Mouse (Mus musculus) layer of hippocampus, postnatal 25 days (tissue): Measurements from ENCODE around the gene Olfr305. TPM values are rescaled to one million over a fixed set of nuclear protein-coding genes. Genes with fewer than 3 reads are reported as not detected.
"Not testable (repeated sequence)": the region's sequence is repeated elsewhere in the genome, so short reads cannot be mapped to it uniquely, and the experiment has no call there.

Experiments used
- DNase-seq, 2 experiments: peaks; one replicate each; pipeline ENCODE4 v3.0.0; 2022; ENCODE audit warnings: mixed read lengths in 2 of 2, low spot score in 1 of 2; ENCODE audit errors: extremely low spot score in 1 of 2
- total RNA-seq, 2 experiments: library from RNA; stranded (reverse); gene quantifications; 2 replicates each; pipeline ENCODE4 v1.2.3; 2021

The Olfr305 gene
- not detected for total RNA-seq

DNA sequence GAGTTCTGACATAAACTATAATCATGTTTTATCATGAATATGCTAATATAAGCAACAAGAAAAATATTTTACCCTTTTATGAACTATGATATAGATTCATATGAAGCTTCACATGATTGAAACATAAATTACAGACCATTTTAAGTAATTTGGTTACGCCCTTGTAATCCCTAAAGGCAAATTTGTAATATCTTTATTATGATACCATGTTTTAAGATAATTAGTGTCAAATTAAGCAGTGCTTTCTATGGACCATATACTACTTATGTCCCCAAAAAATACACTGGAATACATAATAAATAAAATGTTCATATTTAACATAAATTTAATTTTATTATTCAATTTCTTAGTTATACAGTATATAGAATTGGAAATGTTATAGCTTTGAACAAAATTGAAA lies at the start of gene Olfr305:
Gene Olfr305, minus strand, starts transcription at position 101 of the 400 bp plus-strand sequence.
- no peak for DNase-seq

DNA sequence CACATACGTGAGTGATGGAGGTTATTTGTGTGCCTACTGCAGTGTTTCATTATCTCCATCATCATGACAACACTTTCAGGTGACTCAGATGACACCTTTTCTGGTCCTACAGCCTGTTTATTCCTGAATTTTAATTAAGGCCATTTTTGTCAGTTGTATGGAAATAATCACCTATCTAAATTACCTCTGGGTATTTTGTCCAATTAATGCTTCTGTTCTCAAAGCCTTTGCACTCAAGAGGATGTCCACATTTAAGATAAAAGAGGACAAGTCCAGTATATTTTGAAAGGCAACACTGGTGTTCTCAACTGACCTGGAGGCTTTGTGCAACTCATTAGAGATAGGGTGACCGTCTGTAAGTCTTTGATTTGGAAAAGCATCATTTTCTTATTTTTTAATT lies 36.8 kb upstream of the Olfr305 start, which contains the start of gene Olfr301:
Gene Olfr301, plus strand, starts transcription at position 301 of the 400 bp plus-strand sequence.
- no peak for DNase-seq

GRCm38 (mm10) chr7:86397689-86398088 lies 31.0 kb upstream of the Olfr305 start, which contains the start of gene Olfr303:
Olfr303 (minus strand) TSS chr7:86397789.
- DNase-seq = no peak

GRCm38 (mm10) chr7:86386558-86386957 lies 19.8 kb upstream of the Olfr305 start, which contains the start of gene Olfr304:
Olfr304 (minus strand) TSS chr7:86386658.
- DNase-seq = no peak

- no peak for DNase-seq
Observed at GRCm38 (mm10) chr7:86385769-86386168, 19.0 kb upstream of the Olfr305 start.

GRCm38 (mm10) chr7:86346296-86346695 lies 20.4 kb downstream of the Olfr305 start:
- not testable (repeated sequence) for DNase-seq

DNA sequence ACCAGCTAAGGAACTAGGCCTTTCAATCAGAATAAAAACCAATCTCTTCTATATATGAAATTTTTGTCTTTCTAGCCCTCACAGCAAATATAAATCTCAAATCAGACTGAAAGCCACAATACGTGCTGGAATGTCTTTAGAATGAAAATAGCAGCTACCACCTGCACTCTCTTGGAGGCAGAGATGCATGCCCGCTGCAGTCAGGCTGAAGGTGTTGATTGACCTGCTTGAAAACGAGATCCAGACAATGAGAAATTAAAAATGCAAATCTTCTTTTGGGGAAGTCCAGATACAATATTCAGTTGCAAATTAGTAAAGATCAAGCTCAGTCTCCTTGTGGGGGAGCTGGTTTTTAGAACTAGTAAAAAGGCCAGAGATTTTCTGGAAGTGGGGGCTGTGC lies 22.5 kb downstream of the Olfr305 start:
- DNase-seq = no peak

DNA sequence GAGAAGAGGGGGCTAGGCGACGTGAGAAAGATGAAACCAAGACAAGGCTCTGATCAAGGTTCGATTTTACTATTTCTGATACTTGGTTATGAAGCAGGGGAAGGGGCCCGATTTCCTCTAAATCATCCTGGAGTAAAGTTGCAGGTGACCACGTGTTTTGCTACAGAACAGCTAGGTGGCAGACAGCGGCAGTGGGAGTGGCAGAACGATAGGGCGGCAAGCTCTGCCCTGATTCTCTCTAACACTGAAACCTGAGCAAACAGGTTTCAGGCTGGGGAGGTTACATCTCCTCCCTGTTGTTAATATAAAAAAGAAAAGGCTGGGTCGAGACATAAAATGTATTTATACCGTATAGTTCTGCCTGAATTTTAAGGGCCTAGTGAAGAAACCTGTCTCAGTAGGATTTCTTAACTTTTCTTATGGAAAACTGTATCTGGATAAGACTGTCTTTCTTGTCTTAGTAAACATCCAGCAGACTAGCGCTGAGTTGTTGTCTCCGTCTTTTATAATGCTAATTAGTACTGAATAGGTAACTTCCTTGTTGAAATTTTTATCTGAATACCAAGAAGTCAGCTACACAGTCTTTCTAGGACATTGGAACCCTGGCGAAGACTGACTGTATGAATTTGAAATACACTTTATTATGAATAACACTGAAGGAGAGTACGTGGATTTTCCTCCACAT lies 23.7 kb downstream of the Olfr305 start:
- no peak for DNase-seq

- no peak for DNase-seq
Observed at GRCm38 (mm10) chr7:86337486-86337885, 29.2 kb downstream of the Olfr305 start, which contains the start of gene Olfr307. Olfr307 (minus strand) TSS chr7:86337586.

- DNase-seq = no peak
Observed at GRCm38 (mm10) chr7:86325530-86325929, 41.2 kb downstream of the Olfr305 start, which contains the start of gene Olfr308. Olfr308 (minus strand) TSS chr7:86325630.

DNA sequence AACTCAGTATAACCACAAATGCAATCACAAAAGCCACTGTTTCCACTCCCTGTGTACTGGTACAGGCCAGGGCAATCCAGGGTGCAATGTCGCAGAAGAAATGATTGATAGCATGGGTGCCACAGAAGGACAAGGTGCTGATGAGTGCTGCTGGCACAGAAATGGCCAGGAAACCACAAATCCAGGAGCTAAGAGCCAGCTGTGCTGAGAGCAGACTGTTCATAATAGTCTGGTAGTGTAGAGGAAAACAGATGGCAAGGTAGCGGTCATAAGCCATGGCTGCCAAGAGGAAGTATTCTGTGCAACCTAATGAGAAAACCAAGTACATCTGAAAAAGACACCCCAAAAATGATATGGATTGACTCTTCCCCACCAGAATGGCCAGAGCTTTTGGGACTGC lies 45.4 kb downstream of the Olfr305 start:
- DNase-seq = no peak

- no peak for DNase-seq
Observed at GRCm38 (mm10) chr7:86313608-86314007, 53.1 kb downstream of the Olfr305 start, which contains the start of gene Olfr309. Olfr309 (minus strand) TSS chr7:86313708.

Other genes starting within 250 kb of the Olfr305 start
- not detected for gene Vmn2r75, start 195.2 kb downstream of the Olfr305 start, total RNA-seq
- not detected for gene Vmn2r76, start 120.6 kb downstream of the Olfr305 start, total RNA-seq
- gene Olfr310, start 89.8 kb downstream of the Olfr305 start, total RNA-seq = not detected
- gene Olfr309, start 53.2 kb downstream of the Olfr305 start, total RNA-seq = not detected
- gene Olfr308, start 41.3 kb downstream of the Olfr305 start, total RNA-seq = not detected
- not detected for gene Olfr307, start 29.3 kb downstream of the Olfr305 start, total RNA-seq
- gene Olfr304, start 19.7 kb upstream of the Olfr305 start, total RNA-seq = not detected
- not detected for gene Olfr303, start 30.9 kb upstream of the Olfr305 start, total RNA-seq
- not detected for gene Olfr301, start 36.9 kb upstream of the Olfr305 start, total RNA-seq
- not detected for gene Olfr299, start 93.0 kb upstream of the Olfr305 start, total RNA-seq
- gene Olfr298, start 125.6 kb upstream of the Olfr305 start, total RNA-seq = not detected
- not detected for gene Olfr297, start 153.0 kb upstream of the Olfr305 start, total RNA-seq
- gene Olfr295, start 216.9 kb upstream of the Olfr305 start, total RNA-seq = not detected
- not detected for gene Olfr294, start 249.7 kb upstream of the Olfr305 start, total RNA-seq